Mouse (Mus musculus) Patski (cell line): ENCODE measurements around the gene Ccl8. TPM values are rescaled to one million over a fixed set of nuclear protein-coding genes. Genes with fewer than 3 reads are reported as not detected.

Source experiments
- ATAC-seq: fragments of 100-300 bp; one replicate; pipeline ENCODE4 v1.8.0; 2021
- CTCF ChIA-PET: fragments of 350-600 bp; sonication (Branson Sonifier 250); formaldehyde crosslinking; loops from one replicate; lab custom pipeline; 2022; ENCODE audit warnings: inconsistent platforms; lab: Charles Lee
- POLR2A ChIA-PET: fragments of 350-600 bp; sonication (Branson Sonifier 250); formaldehyde crosslinking; loops from one replicate; lab custom pipeline; 2022; ENCODE audit warnings: antibody characterized with exemption, inconsistent platforms; lab: Charles Lee
- DNase-seq: peaks from one replicate; pipeline ENCODE4 v3.0.0-alpha.2; 2011; ENCODE audit warnings: low read depth, low spot score
- H3K27me3 ChIP-seq: fragments of 371-371 bp; one replicate; pipeline ENCODE4 v1.5.1; 2021
- CTCF ChIP-seq: fragments of 100-300 bp; IDR thresholded peaks from one replicate; pipeline ENCODE4 v1.5.1; 2021
- in situ Hi-C: fragments of 300-500 bp; cut with MboI; formaldehyde crosslinking; loops from 3 replicates; pipeline ENCODE4 v1.11.1; 2018; ENCODE audit warnings: low pct_unique_long_range_greater_than_20kb, mixed read lengths
- polyA plus RNA-seq: library from polyadenylated mRNA; unstranded; gene quantifications from one replicate; pipeline ENCODE4 v1.2.3, GENCODE M21; 2021

Ccl8 gene
- polyA plus RNA-seq, 1 experiment from 2014 or later, result 1.2 TPM

DNA sequence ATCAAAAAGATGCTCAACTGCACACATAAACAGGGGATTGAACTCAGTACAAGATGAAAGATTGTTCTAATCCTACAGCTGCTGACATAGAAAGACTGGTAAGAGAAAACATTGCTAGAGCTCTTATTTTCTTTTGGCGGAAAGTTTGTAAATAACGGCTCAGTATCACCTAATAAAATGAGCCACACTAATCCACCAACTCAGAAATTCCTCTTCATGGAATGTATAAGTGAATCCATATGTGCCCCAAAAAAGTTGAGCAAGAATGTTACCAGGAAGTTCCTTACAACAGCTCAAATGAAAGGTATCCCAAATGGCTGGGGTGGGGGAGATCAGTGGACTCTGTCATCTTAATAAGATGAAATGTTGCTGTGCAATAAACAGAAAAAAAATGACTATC, 44.1 kb downstream of the Ccl8 start:
- TF ChIP-seq CTCF, result no peak
- ATAC-seq (no peak), DNase-seq (no peak)
- ChIA-PET CTCF (interaction anchor here (1.1 kb wide), 1 partner anchor 9 kb away, joined by 3 read pairs; no protein-coding TSS in a partner anchor), POLR2A (no interaction called here)
- in situ Hi-C loops, result no loop called here
- peaks cover 41% of the 10 kb centered on the region for H3K27me3 ChIP-seq

DNA sequence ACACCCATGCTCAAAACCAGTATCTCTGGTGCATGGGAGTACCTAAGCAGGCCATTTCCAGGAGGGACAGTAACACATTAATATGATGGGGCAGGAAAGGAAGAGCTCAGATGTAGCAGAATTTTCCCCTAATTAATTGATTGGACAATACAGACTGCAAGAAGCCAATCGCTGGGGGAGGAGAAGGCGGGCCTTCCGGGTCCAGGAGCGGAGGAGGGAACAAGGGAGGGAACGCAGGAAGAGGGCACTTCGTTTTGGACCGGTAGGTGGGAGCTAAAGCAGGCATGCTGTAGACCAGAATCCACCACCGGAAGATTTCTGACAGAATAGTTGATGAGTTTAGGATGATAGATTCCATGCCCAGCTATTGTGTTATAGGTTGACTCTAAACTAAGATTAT, 48.3 kb downstream of the Ccl8 start:
- ATAC-seq (no peak), DNase-seq (no peak)
- ChIA-PET CTCF (no interaction called here), POLR2A (no interaction called here)
- in situ Hi-C loops, result no loop called here
- peaks cover 34% of the 10 kb centered on the region for H3K27me3 ChIP-seq
- TF ChIP-seq CTCF, result no peak

Other genes starting within 250 kb of the Ccl8 start
- gene Asic2, start 146.7 kb upstream of the Ccl8 start, polyA plus RNA-seq, result 0.04 TPM
- 382 TPM for gene Ccl2, start 79.6 kb upstream of the Ccl8 start, polyA plus RNA-seq
- not detected for gene Gm17268, start 76.6 kb upstream of the Ccl8 start, polyA plus RNA-seq
- 9.8 TPM for gene Ccl7, start 69.5 kb upstream of the Ccl8 start, polyA plus RNA-seq
- not detected for gene Ccl11, start 57.4 kb upstream of the Ccl8 start, polyA plus RNA-seq
- gene Ccl12, start 13.3 kb upstream of the Ccl8 start, polyA plus RNA-seq, result not detected
- gene Ccl1, start 190.5 kb downstream of the Ccl8 start, polyA plus RNA-seq, result not detected